Mouse (Mus musculus) adrenal gland, postnatal 14 days (tissue): ENCODE measurements around the gene Fmo1. TPM values are rescaled to one million over a fixed set of nuclear protein-coding genes. Genes with fewer than 3 reads are reported as not detected.

ENCODE experiments used
- DNase-seq: peaks from one replicate; pipeline ENCODE4 v3.0.0; 2021; ENCODE audit warnings: mixed read lengths
- long read RNA-seq, 2 experiments: library from polyadenylated mRNA; stranded (forward); transcript quantifications; one replicate each; pipeline ENCODE4 v2.0.0; 2021
- total RNA-seq: library from RNA; stranded (reverse); gene quantifications from 2 replicates; pipeline ENCODE4 v1.2.3, GENCODE M21; 2021

Fmo1 gene
- total RNA-seq, result 264 and 295 TPM in 2 replicates
- long read RNA-seq, experiment 1, transcript Fmo1-201 (9 exons, 2,388 nt), result major isoform, 98 of 175 reads
- long read RNA-seq, experiment 1, transcript Fmo1-206 (3 exons, 1,481 nt), result minor isoform, 5 of 175 reads
- long read RNA-seq, experiment 1, partial matches to known transcripts, result 33 of 175 reads
- long read RNA-seq, experiment 1, other reads (novel, unspliced or antisense), result 39 of 175 reads
- long read RNA-seq, experiment 2, transcript Fmo1-201 (9 exons, 2,388 nt), result major isoform, 53 of 100 reads
- long read RNA-seq, experiment 2, partial matches to known transcripts, result 11 of 100 reads
- long read RNA-seq, experiment 2, other reads (novel, unspliced or antisense), result 36 of 100 reads

GRCm38 (mm10) chr1:162866280-162866681 lies at the start of gene Fmo1:
Gene Fmo1 (minus strand): TSS chr1:162866610.
- no peak for DNase-seq

- no peak for DNase-seq
Measured at GRCm38 (mm10) chr1:162914932-162915556, 48.6 kb upstream of the Fmo1 start.

GRCm38 (mm10) chr1:162912085-162912484 lies 45.7 kb upstream of the Fmo1 start:
- no peak for DNase-seq

- no peak for DNase-seq
Measured at GRCm38 (mm10) chr1:162901879-162902278, 35.5 kb upstream of the Fmo1 start.

- DNase-seq, result peak; percentile 24
Measured at GRCm38 (mm10) chr1:162897838-162898811, 31.7 kb upstream of the Fmo1 start, which contains the start of gene Fmo2. Gene Fmo2 (minus strand): TSS chr1:162898726.

- peak; percentile 82 for DNase-seq
Measured at GRCm38 (mm10) chr1:162895900-162896299, 29.5 kb upstream of the Fmo1 start.

- no peak for DNase-seq
Measured at GRCm38 (mm10) chr1:162893014-162893413, 26.6 kb upstream of the Fmo1 start.

GRCm38 (mm10) chr1:162891980-162892451 lies 25.6 kb upstream of the Fmo1 start:
- no peak for DNase-seq

GRCm38 (mm10) chr1:162888646-162889045 lies 22.2 kb upstream of the Fmo1 start:
- no peak for DNase-seq

GRCm38 (mm10) chr1:162887644-162888043 lies 21.2 kb upstream of the Fmo1 start:
- DNase-seq, result no peak

GRCm38 (mm10) chr1:162886138-162886816 lies 19.9 kb upstream of the Fmo1 start:
- DNase-seq, result no peak

- no peak for DNase-seq
Measured at GRCm38 (mm10) chr1:162882681-162883080, 16.3 kb upstream of the Fmo1 start.

GRCm38 (mm10) chr1:162879595-162880369 lies 13.4 kb upstream of the Fmo1 start:
- peak; percentile 82 for DNase-seq

- DNase-seq, result no peak
Measured at GRCm38 (mm10) chr1:162875091-162875490, 8.7 kb upstream of the Fmo1 start.

- DNase-seq, result peak; percentile 58
Measured at GRCm38 (mm10) chr1:162871701-162872311, 5.4 kb upstream of the Fmo1 start.

- no peak for DNase-seq
Measured at GRCm38 (mm10) chr1:162870978-162871377, 4.6 kb upstream of the Fmo1 start.

GRCm38 (mm10) chr1:162867396-162867795 lies 986 bp upstream of the Fmo1 start:
- no peak for DNase-seq

- no peak for DNase-seq
Measured at GRCm38 (mm10) chr1:162865493-162865830, 948 bp downstream of the Fmo1 start.

- DNase-seq, result no peak
Measured at GRCm38 (mm10) chr1:162864816-162865492, 1.5 kb downstream of the Fmo1 start.

GRCm38 (mm10) chr1:162864279-162864678 lies 2.1 kb downstream of the Fmo1 start:
- no peak for DNase-seq
